Mouse (Mus musculus) forebrain, embryonic 14.5 days (tissue): ENCODE data around the gene Draxin. TPM values are rescaled to one million over a fixed set of nuclear protein-coding genes. Genes with fewer than 3 reads are reported as not detected.

ENCODE experiments used
- ATAC-seq: fragments of 200-750 bp; cut with Nextera tagmentation; 2 replicates; pipeline ENCODE4 v1.8.0; 2017; ENCODE audit warnings: mild to moderate bottlenecking, moderate library complexity
- DNase-seq: peaks from one replicate; pipeline ENCODE4 v3.0.0-alpha.2; 2015; ENCODE audit warnings: low spot score
- H3K27ac ChIP-seq: fragments of 300-500 bp; sonication (generic); 2 replicates; pipeline ENCODE4 v1.5.1; 2014; ENCODE audit warnings: low read depth, mild to moderate bottlenecking, control low read depth, low read length, moderate library complexity
- H3K27me3 ChIP-seq: fragments of 300-500 bp; sonication (generic); replicated peaks from 2 replicates; pipeline ENCODE4 v1.6.1; 2014; ENCODE audit warnings: low read length, control low read depth, mixed read lengths; ENCODE audit not compliant: control insufficient read depth, insufficient read depth
- H3K36me3 ChIP-seq: fragments of 300-500 bp; sonication (generic); 2 replicates; pipeline ENCODE4 v1.6.1; 2014; ENCODE audit warnings: low read length, control low read depth; ENCODE audit not compliant: control insufficient read depth, insufficient read depth
- H3K4me1 ChIP-seq: fragments of 300-500 bp; sonication (generic); 2 replicates; pipeline ENCODE4 v1.6.1; 2014; ENCODE audit warnings: antibody characterized with exemption, low read length, control low read depth; ENCODE audit not compliant: control insufficient read depth, insufficient read depth
- H3K4me2 ChIP-seq: fragments of 300-500 bp; sonication (generic); 2 replicates; pipeline ENCODE4 v1.6.1; 2014; ENCODE audit warnings: mild to moderate bottlenecking, control low read depth, low read length
- H3K4me3 ChIP-seq: fragments of 300-500 bp; sonication (generic); 2 replicates; pipeline ENCODE4 v1.5.1; 2014; ENCODE audit warnings: low read depth, low read length, control low read depth
- H3K9ac ChIP-seq: fragments of 300-500 bp; sonication (generic); 2 replicates; pipeline ENCODE4 v1.6.1; 2014; ENCODE audit warnings: mild to moderate bottlenecking, low read length, control low read depth, moderate library complexity
- H3K9me3 ChIP-seq: fragments of 300-500 bp; sonication (generic); replicated peaks from 2 replicates; pipeline ENCODE4 v1.6.1; 2016; ENCODE audit warnings: low read length, control low read depth, mixed read lengths; ENCODE audit not compliant: control insufficient read depth
- WGBS: fragments of 180-500 bp; shearing (Covaris S2); extraction: QIAGEN DNeasy Blood & Tissue Kit; methylation state at CpG from one replicate; pipeline ENCODE4 v1.1.7; 2014; 5-methylcytosine and 5-hydroxymethylcytosine counted together
- polyA plus RNA-seq: library from polyadenylated mRNA; unstranded; fragments of >200 nt; fragmentation: Nextera tagmentation; extraction: Ambion mirVana; gene quantifications from 2 replicates; pipeline ENCODE4 v1.2.1, GENCODE M21; 2014

Gene Draxin
- polyA plus RNA-seq, 1 experiment from 2014 or later, result 18.8 TPM

DNA sequence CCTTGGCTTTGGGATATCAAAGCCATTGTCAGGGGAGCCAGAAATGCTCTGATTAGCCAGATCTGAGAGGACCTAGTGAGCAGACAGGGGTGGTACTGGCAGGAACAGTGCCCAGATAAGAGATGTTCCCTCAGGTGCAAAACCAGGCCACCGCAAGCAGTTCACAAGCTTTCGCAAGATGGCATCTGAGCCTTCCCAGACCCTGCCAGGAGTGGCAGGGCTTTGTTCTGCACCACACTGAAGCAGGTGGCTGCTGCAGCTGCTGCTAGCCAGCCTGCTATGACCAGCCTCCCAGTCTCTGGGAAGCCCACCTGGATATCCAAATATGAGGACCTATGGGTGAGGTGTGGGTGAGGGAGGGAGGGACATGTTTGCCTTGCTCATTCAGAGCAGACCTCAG lies 32.6 kb downstream of the Draxin start:
- H3K27ac ChIP-seq, result 0 out of 2 replicates have a peak overlapping the region, but pooled peaks have one; percentile 16
- no peak overlapping the region for H3K4me2 ChIP-seq
- H3K27me3 ChIP-seq, result no peaks in the 10 kb centered on the region
- no peak overlapping the region for H3K9ac ChIP-seq
- 72% methylated on average over 2 of the region's 2 CpGs for WGBS
- H3K9me3 ChIP-seq, result no peaks in the 10 kb centered on the region
- no peak for DNase-seq
- H3K4me1 ChIP-seq, result peaks cover 9% of the 10 kb centered on the region; the same call in 1 of the 2 replicates
- H3K4me3 ChIP-seq, result no peak overlapping the region
- H3K36me3 ChIP-seq, result peaks cover 14% of the 10 kb centered on the region; the same call in 1 of the 2 replicates
- ATAC-seq, result no peak

DNA sequence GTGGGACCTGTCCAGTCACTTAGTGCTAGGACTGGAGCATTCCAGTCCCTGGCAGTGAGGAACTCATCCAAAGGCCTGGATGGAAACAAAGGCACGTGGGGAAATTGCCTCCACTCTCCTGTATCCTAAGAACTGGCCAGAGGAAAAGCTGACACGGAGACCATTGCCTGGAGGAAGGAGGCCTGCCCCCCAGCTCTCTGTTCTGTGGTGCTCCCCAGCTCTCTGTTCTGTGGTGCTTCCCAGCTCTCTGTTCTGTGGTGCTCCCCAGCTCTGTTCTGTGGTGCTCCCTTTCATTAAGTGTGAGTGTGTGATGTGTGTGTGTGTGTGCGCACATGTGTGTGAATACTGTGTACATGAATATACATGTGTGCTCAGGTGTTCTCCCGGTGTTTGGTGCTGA lies 35.4 kb downstream of the Draxin start:
- H3K4me3 ChIP-seq, result no peak overlapping the region

DNA sequence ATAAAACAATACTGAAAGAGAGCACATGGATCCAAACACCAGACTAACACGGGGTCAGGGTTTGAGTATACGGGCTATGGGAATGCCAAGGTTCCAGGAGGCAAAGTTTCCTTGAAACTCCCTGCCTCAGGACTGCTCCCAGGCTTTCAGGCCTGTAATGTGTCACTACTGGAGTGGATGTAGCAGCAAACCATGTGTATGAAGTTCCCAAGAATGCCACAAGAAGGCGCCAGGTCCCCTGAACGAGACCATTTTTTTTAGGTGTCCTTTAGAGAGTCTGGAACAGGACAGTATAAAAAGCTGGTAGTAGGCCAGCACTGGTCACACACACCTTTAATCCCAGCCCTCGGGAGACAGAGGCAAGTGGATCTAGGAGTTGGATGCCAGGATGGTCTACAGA lies 36.3 kb downstream of the Draxin start:
- no peaks in the 10 kb centered on the region for H3K27me3 ChIP-seq
- no peaks in the 10 kb centered on the region for H3K9me3 ChIP-seq
- DNase-seq, result no peak
- no peak overlapping the region for H3K4me2 ChIP-seq
- H3K9ac ChIP-seq, result no peak overlapping the region
- ATAC-seq, result no peak
- no peak overlapping the region for H3K27ac ChIP-seq
- H3K36me3 ChIP-seq, result no peaks in the 10 kb centered on the region
- H3K4me1 ChIP-seq, result no peaks in the 10 kb centered on the region
- H3K4me3 ChIP-seq, result no peak overlapping the region
- 65% methylated on average over 5 of the region's 5 CpGs for WGBS

More for the DNA sequence above, 35.4 kb downstream of the Draxin start:
- no peaks in the 10 kb centered on the region for H3K36me3 ChIP-seq
- no peak overlapping the region for H3K9ac ChIP-seq
- H3K27me3 ChIP-seq, result no peaks in the 10 kb centered on the region
- DNase-seq (no peak), ATAC-seq (no peak)
- H3K4me2 ChIP-seq, result no peak overlapping the region
- WGBS, result 68% methylated on average over 4 of the region's 4 CpGs
- no peaks in the 10 kb centered on the region for H3K4me1 ChIP-seq
- no peak overlapping the region for H3K27ac ChIP-seq
- H3K9me3 ChIP-seq, result no peaks in the 10 kb centered on the region

DNA sequence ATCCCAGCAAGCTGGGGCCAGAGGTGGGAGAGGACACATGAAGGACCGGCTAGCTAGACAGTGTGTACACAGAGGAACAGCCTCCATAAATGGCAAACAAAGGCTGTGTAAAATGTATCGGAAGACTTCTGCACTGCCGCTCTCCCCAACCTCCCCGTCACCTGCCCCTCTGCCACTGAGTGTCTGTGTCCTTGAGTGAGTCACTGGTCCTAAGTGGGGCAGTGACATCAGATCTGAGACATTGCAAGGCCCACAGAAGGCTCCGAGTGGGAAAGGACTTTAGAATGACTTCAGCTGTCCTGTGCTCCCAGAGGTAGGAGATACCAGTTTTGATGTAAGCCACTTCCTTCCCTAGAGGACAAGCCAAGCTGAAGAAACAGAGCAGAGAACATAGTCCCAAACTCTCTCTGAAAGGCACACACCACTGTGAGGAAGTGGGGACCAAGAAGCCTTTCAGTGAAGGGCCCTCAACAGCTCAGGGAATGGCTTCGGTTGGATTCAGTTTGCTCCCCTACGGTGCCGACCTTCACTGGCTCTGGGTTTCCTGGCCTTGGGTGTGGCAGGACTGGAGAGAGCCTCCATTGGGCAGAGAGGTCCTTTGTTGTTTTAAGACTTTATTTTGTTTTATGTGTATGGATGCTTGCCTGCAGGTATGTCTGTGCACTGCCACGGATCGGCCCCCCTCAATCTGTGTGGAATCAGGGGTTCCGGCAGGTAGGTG lies 37.8 kb downstream of the Draxin start:
- no peak for DNase-seq
- Histone ChIP-seq H3K4me2 (no peak overlapping the region), H3K9me3 (no peaks in the 10 kb centered on the region), H3K4me3 (no peak overlapping the region), H3K27me3 (no peaks in the 10 kb centered on the region), H3K4me1 (peaks cover 5% of the 10 kb centered on the region), H3K27ac (no peak overlapping the region), H3K36me3 (no peaks in the 10 kb centered on the region), H3K9ac (no peak overlapping the region)
- 91% methylated on average over 11 of the region's 11 CpGs for WGBS
- no peak for ATAC-seq

DNA sequence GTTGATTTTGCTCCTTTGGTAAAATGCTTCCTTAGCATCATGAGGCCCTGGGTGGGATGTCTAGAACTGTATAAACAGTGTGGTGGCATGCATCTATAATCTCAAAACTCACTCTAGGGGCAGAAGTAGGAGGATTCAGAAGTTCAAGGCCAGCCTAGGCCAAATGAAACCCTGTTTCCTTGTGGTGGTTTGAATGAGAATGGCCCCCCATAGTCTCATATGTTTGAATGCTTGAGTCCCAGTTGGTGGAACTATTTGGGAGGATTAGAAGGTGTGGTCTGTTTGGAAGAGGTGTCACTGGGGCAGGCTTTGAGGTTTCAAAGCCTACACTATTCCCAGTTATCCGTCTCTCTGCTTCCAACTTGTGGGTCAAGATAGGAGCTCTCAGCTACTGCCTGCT lies 39.3 kb downstream of the Draxin start:
- Histone ChIP-seq H3K4me2 (no peak overlapping the region), H3K4me3 (no peak overlapping the region), H3K9ac (no peak overlapping the region), H3K4me1 (peaks cover 14% of the 10 kb centered on the region), H3K27me3 (no peaks in the 10 kb centered on the region), H3K27ac (no peak overlapping the region), H3K36me3 (no peaks in the 10 kb centered on the region), H3K9me3 (no peaks in the 10 kb centered on the region)
- no peak for DNase-seq
- WGBS, result 95% methylated on average over 1 of the region's 1 CpGs
- ATAC-seq, result no peak

DNA sequence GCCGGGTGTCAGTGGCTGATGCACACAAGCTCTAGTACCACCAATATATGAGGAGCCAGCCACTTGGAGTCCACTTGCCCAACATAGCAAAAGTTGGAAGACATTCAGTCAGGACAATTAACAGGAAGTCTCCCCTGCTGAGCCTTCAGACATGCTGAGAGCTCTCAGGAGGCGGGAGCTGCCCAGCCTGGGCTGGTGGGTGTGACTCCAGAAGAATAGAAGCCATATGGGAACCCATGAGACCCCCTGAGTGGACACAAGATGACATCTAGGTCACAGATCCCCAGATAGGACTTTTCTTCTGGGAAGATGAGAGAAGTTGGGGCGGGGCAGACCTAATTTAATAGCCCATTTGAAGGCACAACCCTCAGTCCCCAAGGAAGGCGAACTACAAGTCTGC lies 41.3 kb downstream of the Draxin start:
- WGBS, result 63% methylated on average over 4 of the region's 4 CpGs
- ATAC-seq (no peak), DNase-seq (no peak)
- Histone ChIP-seq H3K9me3 (no peaks in the 10 kb centered on the region), H3K9ac (no peak overlapping the region), H3K4me3 (no peak overlapping the region), H3K27me3 (no peaks in the 10 kb centered on the region), H3K27ac (no peak overlapping the region), H3K4me2 (no peak overlapping the region), H3K4me1 (peaks cover 14% of the 10 kb centered on the region), H3K36me3 (no peaks in the 10 kb centered on the region)

DNA sequence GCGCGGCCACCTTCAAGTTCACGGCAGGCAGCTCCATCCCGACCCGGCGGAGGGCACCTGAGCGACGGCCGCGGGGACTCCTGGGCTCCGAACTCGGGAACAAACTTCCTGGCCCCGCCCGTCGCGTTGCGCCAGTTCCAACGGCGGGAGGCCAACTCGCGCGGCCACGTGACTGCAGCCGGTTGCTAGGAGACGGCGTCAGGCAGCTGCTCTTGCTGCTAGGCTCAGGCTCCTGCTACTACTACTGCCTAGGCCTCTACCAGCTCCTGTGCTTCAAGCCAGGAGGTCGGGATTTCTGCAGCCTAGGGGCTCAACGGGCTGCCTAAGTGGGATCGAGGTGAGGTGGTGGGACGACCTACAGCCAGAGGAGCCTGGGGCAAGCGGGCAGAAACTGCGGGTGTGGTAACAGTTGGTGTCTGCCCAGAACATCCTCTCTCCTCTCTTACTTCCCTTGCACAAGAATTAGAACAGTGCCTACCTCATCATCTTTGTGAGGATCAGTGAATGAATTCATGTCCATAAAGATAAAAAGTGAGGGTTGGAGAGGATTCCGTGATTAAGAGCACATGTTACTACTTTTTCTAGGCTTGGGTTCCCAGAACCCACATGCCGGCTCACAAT lies 42.5 kb downstream of the Draxin start, which contains the start of gene Agtrap:
Agtrap (minus strand) TSS at position 125 of the 621 bp plus-strand sequence.
- Histone ChIP-seq H3K9ac (peak within 1 kb of the TSS; percentile 58), H3K9me3 (no peaks in the 10 kb centered on the region), H3K4me2 (peak within 1 kb of the TSS; percentile 78), H3K27me3 (no peaks in the 10 kb centered on the region), H3K27ac (peak within 1 kb of the TSS; percentile 62; the same call in 1 of the 2 replicates), H3K4me1 (peaks cover 14% of the 10 kb centered on the region), H3K36me3 (no peaks in the 10 kb centered on the region), H3K4me3 (peak within 1 kb of the TSS; percentile 49)
- peak; percentile 96 for DNase-seq
- 5% methylated on average over 31 of the region's 34 CpGs for WGBS
- peak; percentile 95 for ATAC-seq

DNA sequence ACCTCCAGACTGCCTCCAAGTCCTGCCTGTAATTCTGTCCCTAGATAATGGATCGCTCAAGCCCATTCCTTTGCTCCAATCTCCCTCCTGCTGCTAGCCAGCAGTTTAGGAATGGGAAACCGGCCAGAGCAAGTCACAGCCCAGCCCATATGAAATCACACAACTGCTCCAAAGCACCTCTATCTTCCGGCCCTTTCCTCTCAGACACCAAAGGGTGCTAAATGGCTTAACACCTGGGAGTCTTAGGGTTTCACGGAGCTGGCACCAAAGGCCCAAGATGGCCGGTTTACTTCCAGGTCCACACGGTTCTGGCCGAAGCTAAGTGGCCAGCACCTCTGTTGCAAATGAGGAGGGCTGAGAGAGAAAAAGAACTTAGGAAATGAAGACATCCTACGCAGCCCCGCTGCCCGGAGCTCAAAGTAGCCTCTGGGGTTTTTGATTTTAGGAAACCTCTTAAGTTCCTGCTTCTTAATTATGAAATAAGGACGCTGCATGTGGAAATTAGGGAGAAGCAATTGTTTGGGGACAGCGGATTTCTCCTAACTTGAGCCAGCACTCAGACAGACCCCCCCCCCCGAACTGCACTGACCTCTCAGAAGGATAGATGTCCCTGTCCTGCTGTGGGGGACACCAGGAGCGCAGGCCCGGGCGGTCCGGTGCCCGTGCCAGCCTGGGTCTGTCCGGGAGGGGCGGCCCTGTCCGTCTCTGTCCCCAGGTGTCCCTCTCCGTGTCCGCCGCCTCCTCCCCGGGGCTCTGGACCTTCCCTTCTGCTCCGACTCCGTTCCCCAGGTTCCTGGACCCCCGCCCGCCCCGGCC lies 43.2 kb downstream of the Draxin start:
- no peak for DNase-seq

More for the DNA sequence above, 43.2 kb downstream of the Draxin start:
- peak overlapping the region; percentile 78 for H3K4me2 ChIP-seq
- peak overlapping the region; percentile 58 for H3K9ac ChIP-seq
- H3K4me3 ChIP-seq, result peak overlapping the region; percentile 49
- H3K9me3 ChIP-seq, result no peaks in the 10 kb centered on the region
- no peaks in the 10 kb centered on the region for H3K27me3 ChIP-seq
- peak; percentile 52 for ATAC-seq
- WGBS, result 4% methylated on average over 27 of the region's 30 CpGs
- H3K4me1 ChIP-seq, result peaks cover 14% of the 10 kb centered on the region
- no peak overlapping the region for H3K27ac ChIP-seq
- no peaks in the 10 kb centered on the region for H3K36me3 ChIP-seq
